Mouse (Mus musculus) activated CD4-positive, CD25-positive, alpha-beta regulatory T cell, adult 4 months (primary cell): ENCODE measurements around the gene Tex10. TPM values are rescaled to one million over a fixed set of nuclear protein-coding genes. Genes with fewer than 3 reads are reported as not detected.
A peak's percentile ranks its signal among the peaks of the same experiment; 100 is the strongest.

Experiments used
- ATAC-seq: one replicate; pipeline ENCODE4 v1.8.0; 2017
- polyA plus RNA-seq, 2 experiments: library from polyadenylated mRNA; unstranded; fragments of 100-300 nt; shearing (Covaris generic); gene quantifications; one replicate each; pipeline ENCODE4 v1.2.1; 2017

Gene Tex10
- polyA plus RNA-seq, 2 experiments from 2014 or later = 62.4 to 70.4 TPM

GRCm38 (mm10) chr4:48403066-48403640, 70.1 kb downstream of the Tex10 start:
- ATAC-seq = no peak

- ATAC-seq = no peak
Measured at GRCm38 (mm10) chr4:48396949-48397348, 76.3 kb downstream of the Tex10 start.

- no peak for ATAC-seq
Measured at GRCm38 (mm10) chr4:48382506-48382905, 90.8 kb downstream of the Tex10 start.

GRCm38 (mm10) chr4:48380940-48381339, 92.3 kb downstream of the Tex10 start:
- peak; percentile 43 for ATAC-seq

Other genes starting within 250 kb of the Tex10 start
- gene Erp44, start 193.9 kb downstream of the Tex10 start, polyA plus RNA-seq = 10 to 100 TPM; 56.1 to 71.5 TPM
- gene Invs, start 193.7 kb downstream of the Tex10 start, polyA plus RNA-seq = 10 to 100 TPM in 1 of 2 experiments, 1 to 10 TPM in 1; 9.4 to 10.5 TPM
- gene Msantd3, start 66.5 kb upstream of the Tex10 start, polyA plus RNA-seq = not detected
- not detected for gene Tmeff1, start 111.7 kb upstream of the Tex10 start, polyA plus RNA-seq
- gene Cavin4, start 190.1 kb upstream of the Tex10 start, polyA plus RNA-seq = not detected